Mouse (Mus musculus): ENCODE results near the gene Cyth1. TPM values are rescaled to one million over a fixed set of nuclear protein-coding genes. Genes with fewer than 3 reads are reported as not detected.
A peak's percentile ranks its signal among the peaks of the same experiment; 100 is the strongest.

The Cyth1 gene
- polyA plus RNA-seq, 1 experiment from 2014 or later = 9.3 TPM

GRCm38 (mm10) chr11:118129812-118130211, 118.6 kb downstream of the Cyth1 start:
- H3K4me2 ChIP-seq (ENCODE audit: low read length) = no peak overlapping the region

DNA sequence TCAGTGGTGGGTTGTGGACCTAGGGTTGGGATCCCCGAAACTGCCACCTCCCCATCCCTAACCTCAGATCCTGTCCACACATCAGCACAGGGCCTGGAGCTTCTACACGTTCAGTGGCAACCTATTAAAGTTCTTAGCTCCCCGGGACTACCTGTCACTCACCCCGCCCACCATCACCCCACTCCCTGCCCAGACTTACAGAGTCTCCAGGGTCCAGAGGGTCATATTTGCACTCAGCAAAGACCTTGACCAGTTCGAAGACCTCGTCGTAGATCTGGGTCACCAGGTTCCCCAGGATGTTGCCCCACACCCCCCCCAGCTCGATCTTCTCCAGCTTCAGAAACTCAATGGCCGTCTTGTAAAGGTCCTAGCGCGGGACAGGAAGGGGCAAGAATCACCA, 126.8 kb downstream of the Cyth1 start:
- no peaks in the 10 kb centered on the region for H3K27me3 ChIP-seq (replicated peaks; ENCODE audit: control insufficient read depth, insufficient read depth, low read length)
- no peak for DNase-seq (ENCODE audit: low spot score)
- no peak overlapping the region for H3K27ac ChIP-seq (ENCODE audit: low read depth)
- no peaks in the 10 kb centered on the region for H3K4me1 ChIP-seq (replicated peaks; ENCODE audit: control insufficient read depth, insufficient read depth, low read length)
- 83% methylated on average over 11 of the region's 11 CpGs for WGBS
- no peak overlapping the region for H3K4me3 ChIP-seq (ENCODE audit: low read depth, low read length)
- H3K4me2 ChIP-seq (ENCODE audit: low read length) = no peak overlapping the region
- H3K9me3 ChIP-seq (ENCODE audit: control insufficient read depth, low read length) = no peaks in the 10 kb centered on the region
- no peaks in the 10 kb centered on the region for H3K36me3 ChIP-seq (ENCODE audit: control insufficient read depth, insufficient read depth, low read length)
- no peak overlapping the region for H3K9ac ChIP-seq (ENCODE audit: low read length)
- ATAC-seq (replicated peaks; ENCODE audit: low FRiP score, low TSS enrichment, low read depth) = no peak

More at GRCm38 (mm10) chr11:118129812-118130211, 118.6 kb downstream of the Cyth1 start:
- 78% methylated on average over 2 of the region's 2 CpGs for WGBS
- DNase-seq (ENCODE audit: low spot score) (no peak), ATAC-seq (replicated peaks; ENCODE audit: low FRiP score, low TSS enrichment, low read depth) (no peak)
- peaks cover 9% of the 10 kb centered on the region for H3K4me1 ChIP-seq (replicated peaks; ENCODE audit: control insufficient read depth, insufficient read depth, low read length)
- H3K9ac ChIP-seq (ENCODE audit: low read length) = no peak overlapping the region
- no peaks in the 10 kb centered on the region for H3K36me3 ChIP-seq (ENCODE audit: control insufficient read depth, insufficient read depth, low read length)
- no peak overlapping the region for H3K27ac ChIP-seq (ENCODE audit: low read depth)
- H3K4me3 ChIP-seq (ENCODE audit: low read depth, low read length) = no peak overlapping the region
- H3K9me3 ChIP-seq (ENCODE audit: control insufficient read depth, low read length) = no peaks in the 10 kb centered on the region
- H3K27me3 ChIP-seq (replicated peaks; ENCODE audit: control insufficient read depth, insufficient read depth, low read length) = no peaks in the 10 kb centered on the region

GRCm38 (mm10) chr11:118118777-118119176, 129.6 kb downstream of the Cyth1 start:
- H3K36me3 ChIP-seq (ENCODE audit: control insufficient read depth, insufficient read depth, low read length) = no peaks in the 10 kb centered on the region
- DNase-seq (ENCODE audit: low spot score) (no peak), ATAC-seq (replicated peaks; ENCODE audit: low FRiP score, low TSS enrichment, low read depth) (no peak)
- 57% methylated on average over 8 of the region's 8 CpGs for WGBS
- no peaks in the 10 kb centered on the region for H3K9me3 ChIP-seq (ENCODE audit: control insufficient read depth, low read length)
- H3K27ac ChIP-seq (ENCODE audit: low read depth) = no peak overlapping the region
- no peaks in the 10 kb centered on the region for H3K4me1 ChIP-seq (replicated peaks; ENCODE audit: control insufficient read depth, insufficient read depth, low read length)
- no peak overlapping the region for H3K9ac ChIP-seq (ENCODE audit: low read length)
- H3K27me3 ChIP-seq (replicated peaks; ENCODE audit: control insufficient read depth, insufficient read depth, low read length) = no peaks in the 10 kb centered on the region
- H3K4me2 ChIP-seq (ENCODE audit: low read length) = no peak overlapping the region
- H3K4me3 ChIP-seq (ENCODE audit: low read depth, low read length) = no peak overlapping the region

GRCm38 (mm10) chr11:118114581-118115110, 133.7 kb downstream of the Cyth1 start:
- H3K4me2 ChIP-seq (ENCODE audit: low read length) = no peak overlapping the region
- DNase-seq (ENCODE audit: low spot score) (no peak), ATAC-seq (replicated peaks; ENCODE audit: low FRiP score, low TSS enrichment, low read depth) (no peak)
- no peaks in the 10 kb centered on the region for H3K27me3 ChIP-seq (replicated peaks; ENCODE audit: control insufficient read depth, insufficient read depth, low read length)
- 48% methylated on average over 8 of the region's 8 CpGs for WGBS
- no peak overlapping the region for H3K4me3 ChIP-seq (ENCODE audit: low read depth, low read length)
- H3K9ac ChIP-seq (ENCODE audit: low read length) = no peak overlapping the region
- no peaks in the 10 kb centered on the region for H3K9me3 ChIP-seq (ENCODE audit: control insufficient read depth, low read length)
- no peak overlapping the region for H3K27ac ChIP-seq (ENCODE audit: low read depth)
- no peaks in the 10 kb centered on the region for H3K4me1 ChIP-seq (replicated peaks; ENCODE audit: control insufficient read depth, insufficient read depth, low read length)
- no peaks in the 10 kb centered on the region for H3K36me3 ChIP-seq (ENCODE audit: control insufficient read depth, insufficient read depth, low read length)

GRCm38 (mm10) chr11:118113516-118114205, 134.7 kb downstream of the Cyth1 start:
- no peak overlapping the region for H3K27ac ChIP-seq (ENCODE audit: low read depth)
- H3K36me3 ChIP-seq (ENCODE audit: control insufficient read depth, insufficient read depth, low read length) = no peaks in the 10 kb centered on the region
- no peak overlapping the region for H3K9ac ChIP-seq (ENCODE audit: low read length)
- ATAC-seq (replicated peaks; ENCODE audit: low FRiP score, low TSS enrichment, low read depth) (no peak), DNase-seq (ENCODE audit: low spot score) (no peak)
- no peak overlapping the region for H3K4me2 ChIP-seq (ENCODE audit: low read length)
- no peak overlapping the region for H3K4me3 ChIP-seq (ENCODE audit: low read depth, low read length)
- no peaks in the 10 kb centered on the region for H3K9me3 ChIP-seq (ENCODE audit: control insufficient read depth, low read length)
- WGBS = 67% methylated on average over 14 of the region's 14 CpGs
- H3K4me1 ChIP-seq (replicated peaks; ENCODE audit: control insufficient read depth, insufficient read depth, low read length) = no peaks in the 10 kb centered on the region
- no peaks in the 10 kb centered on the region for H3K27me3 ChIP-seq (replicated peaks; ENCODE audit: control insufficient read depth, insufficient read depth, low read length)

DNA sequence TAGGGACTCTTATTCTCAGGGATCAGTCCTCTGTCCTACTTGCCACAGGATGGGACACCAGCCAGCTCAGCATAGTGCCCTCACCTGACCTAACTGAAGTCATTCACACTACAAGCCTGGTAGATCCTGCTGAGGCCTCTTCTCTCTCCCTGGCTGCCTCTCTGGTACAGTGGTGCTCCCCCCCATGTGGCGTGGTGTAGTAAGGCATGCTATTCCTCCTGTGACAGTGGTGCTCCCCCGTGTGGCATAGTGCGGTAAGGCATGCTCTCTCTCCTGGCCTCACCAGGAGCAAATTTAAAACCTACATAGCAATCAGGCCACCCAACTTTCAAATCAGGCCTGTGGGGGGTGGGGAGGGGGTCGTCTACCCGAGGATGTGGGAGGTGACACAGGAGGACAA, 144.4 kb downstream of the Cyth1 start:
- Histone ChIP-seq H3K27ac (ENCODE audit: low read depth) (no peak overlapping the region), H3K4me3 (ENCODE audit: low read depth, low read length) (no peak overlapping the region), H3K27me3 (replicated peaks; ENCODE audit: control insufficient read depth, insufficient read depth, low read length) (no peaks in the 10 kb centered on the region), H3K9ac (ENCODE audit: low read length) (no peak overlapping the region), H3K9me3 (ENCODE audit: control insufficient read depth, low read length) (no peaks in the 10 kb centered on the region), H3K4me2 (ENCODE audit: low read length) (no peak overlapping the region), H3K4me1 (replicated peaks; ENCODE audit: control insufficient read depth, insufficient read depth, low read length) (no peaks in the 10 kb centered on the region), H3K36me3 (ENCODE audit: control insufficient read depth, insufficient read depth, low read length) (no peaks in the 10 kb centered on the region)
- DNase-seq (ENCODE audit: low spot score) (peak; percentile 93), ATAC-seq (replicated peaks; ENCODE audit: low FRiP score, low TSS enrichment, low read depth) (peak; percentile 50)
- WGBS = 7% methylated on average over 5 of the region's 5 CpGs

- H3K9me3 ChIP-seq (ENCODE audit: control insufficient read depth, low read length) = no peaks in the 10 kb centered on the region
- no peaks in the 10 kb centered on the region for H3K4me1 ChIP-seq (replicated peaks; ENCODE audit: control insufficient read depth, insufficient read depth, low read length)
- ATAC-seq (replicated peaks; ENCODE audit: low FRiP score, low TSS enrichment, low read depth) (no peak), DNase-seq (ENCODE audit: low spot score) (no peak)
- H3K27ac ChIP-seq (ENCODE audit: low read depth) = no peak overlapping the region
- no peaks in the 10 kb centered on the region for H3K36me3 ChIP-seq (ENCODE audit: control insufficient read depth, insufficient read depth, low read length)
- H3K9ac ChIP-seq (ENCODE audit: low read length) = no peak overlapping the region
- H3K27me3 ChIP-seq (replicated peaks; ENCODE audit: control insufficient read depth, insufficient read depth, low read length) = no peaks in the 10 kb centered on the region
- no peak overlapping the region for H3K4me2 ChIP-seq (ENCODE audit: low read length)
- WGBS = 90% methylated on average over 5 of the region's 5 CpGs
- no peak overlapping the region for H3K4me3 ChIP-seq (ENCODE audit: low read depth, low read length)
Observed at GRCm38 (mm10) chr11:118103383-118103782, 145.0 kb downstream of the Cyth1 start.

DNA sequence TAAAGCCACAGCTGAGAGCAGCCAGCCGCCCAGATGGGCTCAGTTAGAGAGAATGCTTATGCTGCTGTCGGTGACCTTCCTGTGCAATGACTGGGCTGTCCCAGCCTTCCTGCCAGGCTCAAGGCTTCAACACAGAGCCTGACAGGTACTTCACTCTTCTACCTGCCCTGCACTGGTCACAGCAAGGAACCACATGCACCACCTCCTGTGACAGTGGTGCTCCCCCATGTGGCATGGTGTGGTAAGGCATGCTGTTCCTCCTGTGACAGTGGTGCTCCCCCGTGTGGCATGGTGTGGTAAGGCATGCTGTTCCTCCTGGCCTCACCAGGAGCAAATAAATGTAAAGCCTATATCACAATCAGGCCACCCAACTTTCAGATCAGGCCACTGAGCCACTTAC, 145.6 kb downstream of the Cyth1 start:
- no peak overlapping the region for H3K27ac ChIP-seq (ENCODE audit: low read depth)
- H3K9me3 ChIP-seq (ENCODE audit: control insufficient read depth, low read length) = no peaks in the 10 kb centered on the region
- ATAC-seq (replicated peaks; ENCODE audit: low FRiP score, low TSS enrichment, low read depth) = peak; percentile 65
- no peaks in the 10 kb centered on the region for H3K36me3 ChIP-seq (ENCODE audit: control insufficient read depth, insufficient read depth, low read length)
- 54% methylated on average over 3 of the region's 3 CpGs for WGBS
- peak; percentile 99 for DNase-seq (ENCODE audit: low spot score)
- H3K27me3 ChIP-seq (replicated peaks; ENCODE audit: control insufficient read depth, insufficient read depth, low read length) = no peaks in the 10 kb centered on the region
- H3K4me3 ChIP-seq (ENCODE audit: low read depth, low read length) = no peak overlapping the region
- no peak overlapping the region for H3K9ac ChIP-seq (ENCODE audit: low read length)
- H3K4me2 ChIP-seq (ENCODE audit: low read length) = no peak overlapping the region
- no peaks in the 10 kb centered on the region for H3K4me1 ChIP-seq (replicated peaks; ENCODE audit: control insufficient read depth, insufficient read depth, low read length)

GRCm38 (mm10) chr11:118101133-118101532, 147.3 kb downstream of the Cyth1 start:
- ATAC-seq (replicated peaks; ENCODE audit: low FRiP score, low TSS enrichment, low read depth) (no peak), DNase-seq (ENCODE audit: low spot score) (no peak)
- H3K4me2 ChIP-seq (ENCODE audit: low read length) = no peak overlapping the region
- H3K27me3 ChIP-seq (replicated peaks; ENCODE audit: control insufficient read depth, insufficient read depth, low read length) = no peaks in the 10 kb centered on the region
- H3K9me3 ChIP-seq (ENCODE audit: control insufficient read depth, low read length) = no peaks in the 10 kb centered on the region
- H3K36me3 ChIP-seq (ENCODE audit: control insufficient read depth, insufficient read depth, low read length) = no peaks in the 10 kb centered on the region
- no peak overlapping the region for H3K9ac ChIP-seq (ENCODE audit: low read length)
- no peaks in the 10 kb centered on the region for H3K4me1 ChIP-seq (replicated peaks; ENCODE audit: control insufficient read depth, insufficient read depth, low read length)
- no peak overlapping the region for H3K27ac ChIP-seq (ENCODE audit: low read depth)
- no peak overlapping the region for H3K4me3 ChIP-seq (ENCODE audit: low read depth, low read length)
- WGBS = 50% methylated on average over 9 of the region's 9 CpGs

Data from intestine, embryonic 14.5 days (tissue).